Mouse (Mus musculus) CH12F3 (cell line): Measurements from ENCODE around the gene Ppp1r1c.
"Not testable (repeated sequence)": the region's sequence is repeated elsewhere in the genome, so short reads cannot be mapped to it uniquely, and the experiment has no call there.

Experiments
- in situ Hi-C: fragments of 300-500 bp; cut with MboI; formaldehyde crosslinking; loops from 2 replicates; pipeline ENCODE4 v1.14.3; 2020; ENCODE audit warnings: low sequenced_read_pairs

The Ppp1r1c gene

DNA sequence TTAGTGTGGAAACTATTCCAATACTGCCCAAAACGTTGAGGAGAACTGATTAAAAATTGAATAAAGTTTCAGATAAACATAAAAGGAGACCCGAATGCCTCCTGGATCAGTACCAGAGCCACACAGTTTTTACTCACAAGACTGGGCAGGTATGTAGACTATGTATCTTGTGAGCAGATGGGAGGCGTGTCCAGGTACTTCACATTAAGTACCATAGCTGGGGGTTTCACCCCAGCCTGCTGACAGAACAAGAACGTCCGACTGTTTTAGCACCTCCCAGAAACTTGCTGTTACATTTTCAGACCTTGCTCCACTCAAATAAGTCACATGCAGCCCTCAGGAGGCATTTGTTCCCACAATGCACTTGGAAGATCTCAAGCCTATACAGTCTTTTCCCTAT is 131.9 kb downstream of the Ppp1r1c start:
- in situ Hi-C loops = no loop called here

GRCm38 (mm10) chr2:79847396-79847795 is 139.8 kb downstream of the Ppp1r1c start:
- in situ Hi-C loops = not testable (repeated sequence)

DNA sequence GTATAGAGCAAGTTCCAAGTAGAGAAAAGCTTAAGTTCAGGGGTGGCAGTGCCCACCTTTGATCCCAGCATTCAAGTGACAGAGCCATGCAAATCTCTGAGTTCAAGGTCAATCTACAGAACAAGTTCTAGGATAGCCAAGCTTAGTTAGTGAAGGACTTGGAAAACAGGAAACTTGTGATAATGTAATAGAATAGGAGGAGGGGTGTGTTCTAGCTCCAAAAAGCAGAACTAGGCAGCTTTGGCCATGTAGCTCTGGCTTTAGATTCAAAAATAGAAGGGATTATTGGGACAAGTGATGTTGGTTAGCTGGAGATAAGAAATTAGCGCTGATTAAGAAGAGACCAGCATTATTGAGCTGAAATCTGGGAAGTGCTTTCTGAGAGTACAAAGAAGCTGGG is 149.3 kb downstream of the Ppp1r1c start:
- in situ Hi-C loops = loop anchor here (25.0 kb wide), 1 partner anchor 405 kb away; no protein-coding TSS in a partner anchor

DNA sequence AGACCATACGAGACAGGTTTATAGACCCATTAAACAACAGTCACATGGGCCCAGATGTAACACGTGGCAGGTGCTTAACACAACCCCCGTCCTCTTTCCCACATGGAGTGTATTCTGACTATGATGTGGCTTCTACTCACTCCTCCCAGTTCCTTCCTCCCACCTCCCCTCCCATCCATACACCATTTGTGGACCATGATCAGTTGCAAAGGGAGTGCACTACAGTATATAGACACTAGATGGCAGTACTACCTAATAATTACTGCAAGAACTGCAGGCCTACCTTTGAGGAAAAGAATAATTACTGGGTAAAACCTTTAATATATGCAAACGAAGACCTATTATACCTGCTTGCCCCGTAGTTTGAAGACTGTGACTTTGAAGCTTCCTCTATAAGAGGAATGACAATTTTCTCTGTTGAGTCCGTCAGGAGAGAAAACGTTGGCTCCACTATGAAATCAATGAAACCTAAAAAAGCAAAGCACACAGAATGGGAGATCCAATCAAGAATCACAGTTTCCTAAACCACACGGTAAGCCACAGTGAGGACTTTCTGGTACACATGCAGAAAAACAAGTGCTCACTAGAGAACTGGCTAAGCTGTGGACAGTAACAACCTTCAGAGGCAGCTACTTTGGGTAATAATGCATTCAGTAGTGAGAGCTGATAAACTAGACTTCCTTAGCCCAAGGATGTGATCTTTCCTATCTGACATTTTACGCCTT is 157.9 kb downstream of the Ppp1r1c start:
- in situ Hi-C loops = loop anchor here (25.0 kb wide), 1 partner anchor 397 kb away; no protein-coding TSS in a partner anchor
